Mouse (Mus musculus) C2C12 (cell line): ENCODE measurements around the gene Stk4. TPM values are rescaled to one million over a fixed set of nuclear protein-coding genes. Genes with fewer than 3 reads are reported as not detected.

ENCODE experiments used
- H3K27me3 ChIP-seq: one replicate; pipeline ENCODE4 v1.6.1; 2011; ENCODE audit not compliant: control insufficient read depth, insufficient read depth, insufficient read length
- H3K36me3 ChIP-seq: one replicate; pipeline ENCODE4 v1.6.1; 2011; ENCODE audit not compliant: control insufficient read depth, insufficient read depth
- H3K4me3 ChIP-seq: one replicate; pipeline ENCODE4 v1.5.1; 2011; ENCODE audit warnings: mild to moderate bottlenecking, control low read depth; ENCODE audit not compliant: poor library complexity, insufficient read depth, severe bottlenecking
- H3K79me2 ChIP-seq: one replicate; pipeline ENCODE4 v1.6.1; 2011; ENCODE audit not compliant: control insufficient read depth, insufficient read depth
- H3K79me3 ChIP-seq: one replicate; pipeline ENCODE4 v1.6.1; 2011; ENCODE audit warnings: low read depth, control low read depth
- H3ac ChIP-seq: one replicate; pipeline ENCODE3; 2011; ENCODE audit warnings: low read depth; ENCODE audit not compliant: control insufficient read depth, insufficient read length
- CEBPB ChIP-seq: IDR thresholded peaks from one replicate; pipeline ENCODE4 v1.6.1; 2011; ENCODE audit warnings: low read depth, mild to moderate bottlenecking, control low read depth, moderate library complexity
- CTCF ChIP-seq: IDR thresholded peaks from one replicate; pipeline ENCODE4 v1.5.1; 2011; ENCODE audit not compliant: control insufficient read depth, insufficient read depth, insufficient read length
- FOSL1 ChIP-seq: IDR thresholded peaks from one replicate; pipeline ENCODE4 v1.8.0; 2011; ENCODE audit warnings: mild to moderate bottlenecking, low read length; ENCODE audit not compliant: poor library complexity, insufficient read depth, severe bottlenecking
- MAX ChIP-seq: IDR thresholded peaks from one replicate; pipeline ENCODE4 v1.6.1; 2011; ENCODE audit warnings: mild to moderate bottlenecking, control low read depth
- MYOD1 ChIP-seq: IDR thresholded peaks from one replicate; pipeline ENCODE4 v1.6.1; 2011; ENCODE audit warnings: low read depth; ENCODE audit not compliant: control insufficient read depth, insufficient read length
- MYOG ChIP-seq: IDR thresholded peaks from one replicate; pipeline ENCODE4 v1.6.1; 2011; ENCODE audit not compliant: control insufficient read depth, insufficient read length; ENCODE audit errors: extremely low read depth
- USF1 ChIP-seq: IDR thresholded peaks from one replicate; pipeline ENCODE4 v1.6.1; 2011; ENCODE audit warnings: low read depth, mild to moderate bottlenecking, control low read depth, moderate library complexity
- polyA plus RNA-seq: library from polyadenylated mRNA; unstranded; fragments of >200 nt; fragmentation: generic; extraction: Trizol; gene quantifications from one replicate; pipeline ENCODE4 v1.2.1, GENCODE M21; 2012; ENCODE audit warnings: missing spikeins

The Stk4 gene
- polyA plus RNA-seq, 1 experiment = 9.5 TPM

GRCm38 (mm10) chr2:164126533-164126955 lies 56.4 kb downstream of the Stk4 start:
- Histone ChIP-seq H3K4me3 (no peak overlapping the region), H3K27me3 (no peaks in the 10 kb centered on the region), H3K36me3 (no peaks in the 10 kb centered on the region), H3K79me3 (no peaks in the 10 kb centered on the region), H3ac (no peak overlapping the region), H3K79me2 (no peaks in the 10 kb centered on the region)
- TF ChIP-seq MAX (no peak), MYOD1 (no peak), CEBPB (no peak), FOSL1 (no peak), USF1 (no peak), CTCF (no peak), MYOG (no peak)

- Histone ChIP-seq H3K79me3 (no peaks in the 10 kb centered on the region), H3ac (no peak overlapping the region), H3K79me2 (no peaks in the 10 kb centered on the region), H3K36me3 (no peaks in the 10 kb centered on the region), H3K4me3 (no peak overlapping the region), H3K27me3 (no peaks in the 10 kb centered on the region)
- TF ChIP-seq USF1 (no peak), CEBPB (no peak), MAX (no peak), MYOG (no peak), MYOD1 (no peak), FOSL1 (no peak), CTCF (no peak)
These were observed 57.2 kb downstream of the Stk4 start for GRCm38 (mm10) chr2:164127297-164127696.

- no peak overlapping the region for H3K4me3 ChIP-seq
- no peaks in the 10 kb centered on the region for H3K79me3 ChIP-seq
- H3K27me3 ChIP-seq = no peaks in the 10 kb centered on the region
- no peaks in the 10 kb centered on the region for H3K36me3 ChIP-seq
- H3K79me2 ChIP-seq = no peaks in the 10 kb centered on the region
- H3ac ChIP-seq = no peak overlapping the region
- TF ChIP-seq MAX = no peak
- no peak for TF ChIP-seq MYOD1
- TF ChIP-seq FOSL1 = no peak
- TF ChIP-seq CTCF = no peak
- no peak for TF ChIP-seq USF1
- no peak for TF ChIP-seq MYOG
- TF ChIP-seq CEBPB = no peak
These were observed 58.7 kb downstream of the Stk4 start for GRCm38 (mm10) chr2:164128576-164129411.

GRCm38 (mm10) chr2:164131586-164131985 lies 61.5 kb downstream of the Stk4 start:
- Histone ChIP-seq H3K4me3 (no peak overlapping the region), H3ac (no peak overlapping the region), H3K79me2 (no peaks in the 10 kb centered on the region), H3K27me3 (no peaks in the 10 kb centered on the region), H3K79me3 (no peaks in the 10 kb centered on the region), H3K36me3 (no peaks in the 10 kb centered on the region)
- no peak for TF ChIP-seq MAX

DNA sequence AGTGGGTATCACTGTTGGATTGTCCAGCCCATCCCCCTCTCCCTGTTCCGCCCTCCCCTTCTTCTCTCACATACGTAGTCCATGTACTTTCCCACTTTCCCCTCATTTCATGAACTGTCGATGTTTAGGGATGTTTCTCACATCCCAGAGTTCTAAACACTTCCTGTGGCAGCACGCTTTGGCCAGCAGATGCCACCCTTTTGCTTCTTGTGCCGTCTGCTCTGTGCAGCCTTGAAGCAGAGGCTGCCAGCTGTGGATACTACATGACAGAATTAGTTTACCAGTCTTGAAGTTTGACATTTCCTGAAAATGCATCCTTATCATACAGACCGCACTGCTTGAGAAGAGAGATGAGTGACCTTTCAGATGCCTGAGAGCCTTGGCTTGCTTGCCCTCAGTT lies 64.4 kb downstream of the Stk4 start:
- H3ac ChIP-seq = no peak overlapping the region
- no peak for TF ChIP-seq MYOD1
- TF ChIP-seq FOSL1 = no peak
- TF ChIP-seq CEBPB = no peak
- no peak for TF ChIP-seq MYOG
- no peak for TF ChIP-seq USF1
- no peak for TF ChIP-seq CTCF
- no peak for TF ChIP-seq MAX

DNA sequence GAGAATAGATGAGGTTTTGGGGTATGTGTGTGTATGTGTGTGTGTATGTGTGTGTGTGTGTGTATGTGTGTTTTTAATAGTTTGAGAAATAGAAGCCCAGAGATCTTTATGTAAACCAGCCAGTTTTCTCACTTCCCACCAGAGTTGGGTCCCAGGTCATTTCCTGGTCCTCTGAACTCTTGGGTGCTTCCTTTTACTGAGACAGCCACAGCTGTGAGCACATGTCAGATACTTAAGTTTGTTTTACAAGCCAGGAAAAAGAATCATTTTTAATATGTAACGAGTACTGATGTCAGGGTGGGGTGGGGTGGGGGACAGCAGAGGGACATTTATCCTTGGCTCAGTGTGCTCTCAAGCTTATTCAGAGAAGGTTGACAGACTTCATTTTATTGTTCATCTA lies 65.2 kb downstream of the Stk4 start:
- Histone ChIP-seq H3K4me3 (no peak overlapping the region), H3K27me3 (no peaks in the 10 kb centered on the region), H3K79me3 (no peaks in the 10 kb centered on the region), H3K36me3 (peaks cover 4% of the 10 kb centered on the region), H3K79me2 (no peaks in the 10 kb centered on the region), H3ac (no peak overlapping the region)
- TF ChIP-seq CEBPB (no peak), MYOD1 (no peak), MAX (no peak), USF1 (no peak), FOSL1 (no peak), MYOG (no peak)

More for the DNA sequence above, 64.4 kb downstream of the Stk4 start:
- peaks cover 4% of the 10 kb centered on the region for H3K36me3 ChIP-seq
- H3K79me2 ChIP-seq = no peaks in the 10 kb centered on the region
- H3K27me3 ChIP-seq = no peaks in the 10 kb centered on the region
- H3K79me3 ChIP-seq = no peaks in the 10 kb centered on the region
- H3K4me3 ChIP-seq = no peak overlapping the region
